Mouse (Mus musculus): ENCODE data around the gene Dnah6.

DNA sequence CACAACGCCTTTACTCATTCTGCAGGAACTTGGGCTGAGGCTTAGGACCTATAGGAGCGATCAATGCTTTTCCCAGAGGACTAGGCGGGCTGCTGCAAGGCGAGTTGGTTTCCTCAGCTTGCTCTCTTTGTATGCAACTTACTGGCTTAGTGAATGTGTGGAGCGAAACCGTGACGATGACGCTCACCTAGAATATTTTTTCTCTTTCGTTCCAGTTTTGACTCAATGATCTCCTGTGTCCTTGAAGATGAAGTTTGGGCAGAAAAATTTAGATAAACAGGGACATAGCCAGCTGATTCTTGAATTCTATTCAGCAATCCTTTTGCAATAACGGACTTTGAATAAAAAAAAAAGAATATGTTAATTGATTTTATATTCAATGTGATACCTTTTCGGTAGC lies 101.1 kb downstream of the Dnah6 start:
- TF ChIP-seq CTCF (IDR thresholded peaks at IDR 0.05; ENCODE audit: low read depth) (no peak), EP300 (IDR thresholded peaks at IDR 0.05; ENCODE audit: low read depth) (no peak)

Measured in liver, embryonic 14.5 days (tissue).